Mouse (Mus musculus) gonadal fat pad, adult 2 months (tissue): ENCODE results near the gene Anks3. TPM values are rescaled to one million over a fixed set of nuclear protein-coding genes. Genes with fewer than 3 reads are reported as not detected.

Experiments
- DNase-seq: peaks from one replicate; pipeline ENCODE4 v3.0.0-alpha.2; 2012; ENCODE audit warnings: low read depth
- polyA plus RNA-seq: library from polyadenylated mRNA; depleted of rRNA; stranded (reverse); fragments of >200 nt; gene quantifications from 2 replicates; pipeline ENCODE4 v1.2.3, GENCODE M21; 2012

Anks3 gene
- polyA plus RNA-seq, 1 experiment = 58.8 TPM

DNA sequence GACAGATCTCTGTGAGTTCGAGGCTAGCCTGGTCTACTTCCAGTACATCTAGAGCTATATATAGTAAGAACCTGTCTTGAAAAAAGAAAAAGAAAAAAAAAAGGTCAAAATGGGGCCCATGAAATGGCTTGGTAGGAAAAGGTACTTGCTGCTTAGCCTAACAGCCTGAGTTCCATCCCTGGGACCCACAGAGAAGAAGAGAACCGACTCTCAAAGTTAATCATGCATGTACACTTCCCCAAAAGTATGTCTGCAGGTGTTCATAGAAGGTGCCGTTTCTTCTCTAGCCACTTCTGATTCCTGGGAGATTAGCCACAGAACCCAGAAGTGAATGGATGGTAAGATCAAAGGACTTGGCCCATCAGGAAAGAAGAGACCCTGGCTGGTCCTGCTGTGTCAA, 4.4 kb upstream of the Anks3 start:
- no peak for DNase-seq

DNA sequence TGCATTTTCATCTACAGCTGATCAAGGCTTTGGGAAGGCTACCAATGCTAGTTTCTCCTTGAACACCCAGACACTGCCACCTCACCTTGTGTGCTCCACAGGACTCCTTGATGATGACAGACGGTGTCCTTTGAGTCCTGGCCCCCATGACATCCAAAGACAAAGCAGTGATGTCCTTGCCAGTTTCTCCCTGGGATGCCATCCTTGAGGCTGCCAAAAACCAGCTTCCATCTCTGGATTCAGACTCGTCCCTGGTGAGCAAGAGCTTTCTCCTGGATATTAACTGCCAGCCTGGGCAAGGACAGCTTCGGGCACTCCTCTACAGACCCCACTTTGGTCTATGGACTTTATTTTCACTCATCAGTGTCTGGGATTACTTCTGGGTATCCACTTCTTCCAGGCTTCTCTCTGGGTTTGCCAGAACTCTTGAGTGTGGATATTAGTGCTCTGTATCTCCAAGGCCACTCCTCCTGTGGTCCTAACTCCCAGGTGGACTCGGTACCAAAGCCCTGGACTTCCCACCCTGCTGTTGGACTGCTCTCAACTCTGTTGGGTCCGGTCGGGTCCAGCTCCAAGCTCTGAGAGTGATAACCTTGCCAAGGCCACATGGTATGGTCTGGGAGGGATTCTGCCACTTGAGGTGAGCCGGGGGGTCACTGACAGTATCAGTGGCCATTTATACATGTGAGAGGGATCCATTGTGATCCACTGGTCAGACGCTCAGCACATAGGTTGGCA, 1.6 kb upstream of the Anks3 start:
- no peak for DNase-seq

DNA sequence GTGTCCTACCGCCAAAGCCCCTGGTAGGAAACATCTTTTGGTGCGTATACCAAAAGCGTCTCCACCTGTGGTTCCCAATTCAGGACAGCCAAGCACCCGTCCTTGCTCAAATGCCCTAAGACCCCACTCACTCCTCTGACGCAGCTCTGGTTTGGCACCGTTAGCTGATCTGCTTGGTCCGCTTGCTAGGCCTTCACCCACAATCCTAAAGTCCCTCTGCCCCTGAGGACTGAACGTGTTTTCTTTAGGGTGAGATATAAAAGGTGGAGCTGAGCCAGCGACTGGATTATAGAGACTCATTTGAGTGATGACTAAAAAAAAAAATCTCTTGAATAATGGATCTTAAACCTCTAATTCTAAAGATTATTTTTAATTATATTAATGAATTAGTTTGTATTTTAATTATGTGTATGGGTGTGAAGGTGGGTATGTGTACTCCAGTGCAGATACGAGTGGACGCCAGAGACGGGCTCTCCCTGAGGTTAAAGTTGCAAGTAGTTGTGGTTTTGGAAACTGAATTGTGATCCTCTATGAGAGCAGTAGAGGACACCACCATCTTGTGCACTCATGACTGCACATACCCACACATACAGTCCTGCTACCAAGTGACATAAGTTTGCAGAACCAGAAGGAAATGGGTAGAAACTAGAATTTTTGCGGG, 856 bp upstream of the Anks3 start:
- DNase-seq = no peak

DNA sequence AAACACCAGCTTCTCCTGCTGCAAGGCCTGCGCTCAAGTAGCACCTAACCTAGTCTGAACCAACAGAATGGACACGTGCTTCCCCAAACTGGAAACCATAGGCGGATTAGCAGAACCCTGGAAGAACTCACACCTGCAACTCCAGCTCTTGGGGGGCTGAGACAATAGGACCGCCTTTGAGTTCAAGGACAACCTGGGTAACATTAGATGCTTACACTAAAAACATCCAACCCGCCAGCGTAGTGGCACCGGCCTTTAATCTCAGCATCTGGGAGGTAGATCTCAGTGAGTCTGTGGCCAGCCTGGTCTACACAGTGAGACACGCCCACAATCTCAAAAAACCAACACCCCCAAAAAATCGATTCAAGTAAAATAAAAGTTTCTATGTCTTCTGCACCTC, 659 bp downstream of the Anks3 start:
- no peak for DNase-seq

DNA sequence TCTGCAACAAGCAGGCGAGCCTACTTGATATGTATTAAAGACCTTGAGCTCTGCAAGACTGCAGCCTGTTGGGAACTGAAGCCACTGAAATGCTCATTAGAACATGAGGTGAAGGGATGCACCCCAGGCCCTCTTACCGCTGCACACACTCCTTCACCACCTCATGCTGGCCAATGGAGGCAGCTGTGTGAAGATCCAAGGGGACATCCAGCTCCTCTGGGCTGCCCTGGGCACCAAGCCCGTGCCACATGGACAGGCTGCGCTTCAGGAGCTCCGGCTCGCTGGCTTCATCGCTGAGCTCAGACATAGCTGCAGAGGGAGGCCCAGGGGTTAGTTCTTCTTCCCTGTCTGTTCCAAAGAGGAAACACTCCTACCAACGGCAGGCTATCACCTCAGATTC, 3.7 kb downstream of the Anks3 start:
- DNase-seq = no peak

DNA sequence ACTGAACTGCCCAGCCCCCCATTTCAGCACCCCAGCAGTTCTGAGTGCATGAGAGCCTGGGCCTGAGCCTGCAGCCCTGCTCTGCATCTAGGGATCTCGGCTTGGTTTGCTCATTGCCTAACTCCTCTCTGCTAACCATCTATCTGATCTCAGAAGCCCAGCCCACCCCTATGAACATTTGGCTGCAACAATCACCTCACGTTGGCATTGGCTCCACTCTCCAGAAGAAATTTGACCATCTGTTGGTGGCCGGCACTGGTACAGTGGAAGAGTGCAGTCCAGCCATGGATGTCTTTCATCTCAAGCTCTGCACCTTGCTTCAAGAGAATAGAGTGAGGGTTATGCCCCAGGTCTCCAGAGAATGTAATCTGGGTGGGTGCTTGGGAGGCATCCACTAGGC, 6.6 kb downstream of the Anks3 start:
- no peak for DNase-seq

DNA sequence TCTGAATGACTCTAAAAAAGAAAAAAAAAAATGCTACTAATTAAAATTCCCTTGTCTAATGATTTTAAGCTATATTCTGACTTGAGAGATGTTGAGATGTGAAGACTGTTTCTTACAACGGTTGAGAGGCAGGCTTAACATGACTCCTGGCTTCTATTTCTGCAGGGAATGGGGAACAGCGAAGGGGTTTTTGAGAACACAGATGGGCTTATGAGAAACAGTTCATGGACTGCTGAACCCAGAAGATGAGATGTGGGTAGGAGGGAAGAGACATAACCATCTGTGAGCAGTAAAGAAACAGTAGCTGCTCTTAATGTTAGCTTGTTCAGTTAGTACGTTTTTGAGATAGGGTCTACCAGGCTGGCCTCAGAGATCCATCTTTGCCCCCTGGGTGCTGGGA, 7.4 kb downstream of the Anks3 start:
- no peak for DNase-seq

DNA sequence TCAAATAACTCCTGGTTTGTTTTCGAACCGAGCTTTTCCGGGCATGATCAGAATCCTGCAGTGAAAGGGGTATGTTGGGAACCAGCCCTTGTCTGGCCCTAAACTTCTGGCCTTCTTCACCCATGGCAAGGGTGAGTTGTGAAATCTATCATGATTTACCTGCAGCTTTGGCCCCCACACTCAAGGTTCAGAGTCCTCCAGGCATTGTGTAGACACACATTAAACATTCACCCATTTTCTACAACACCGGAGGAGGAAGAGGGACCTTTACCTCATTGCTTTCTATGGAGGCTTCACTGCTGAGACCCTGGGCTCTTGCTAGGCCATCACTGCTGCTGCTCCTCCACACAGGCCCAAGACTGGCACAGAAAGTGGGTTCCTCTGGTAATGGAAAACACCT, 16.6 kb downstream of the Anks3 start:
- no peak for DNase-seq

DNA sequence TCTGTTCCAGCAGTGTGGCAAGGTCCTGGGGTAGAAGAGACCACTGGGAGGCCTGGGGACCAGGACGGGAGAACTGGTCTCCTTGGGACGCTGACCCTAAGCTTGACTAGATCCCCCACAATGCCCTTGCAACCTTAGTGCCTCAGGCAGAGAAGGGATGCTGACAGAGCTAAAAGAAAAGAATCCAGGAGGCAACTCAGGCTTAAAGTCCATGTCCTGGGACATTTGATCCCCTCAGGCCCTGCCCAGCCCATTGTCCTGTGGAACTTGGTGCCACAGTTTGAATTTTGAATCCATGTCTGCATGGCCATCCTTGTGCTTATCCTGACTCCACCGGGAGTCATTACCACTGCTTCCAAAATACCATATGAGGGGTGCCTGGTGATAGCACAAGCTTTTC, 17.9 kb downstream of the Anks3 start:
- no peak for DNase-seq

DNA sequence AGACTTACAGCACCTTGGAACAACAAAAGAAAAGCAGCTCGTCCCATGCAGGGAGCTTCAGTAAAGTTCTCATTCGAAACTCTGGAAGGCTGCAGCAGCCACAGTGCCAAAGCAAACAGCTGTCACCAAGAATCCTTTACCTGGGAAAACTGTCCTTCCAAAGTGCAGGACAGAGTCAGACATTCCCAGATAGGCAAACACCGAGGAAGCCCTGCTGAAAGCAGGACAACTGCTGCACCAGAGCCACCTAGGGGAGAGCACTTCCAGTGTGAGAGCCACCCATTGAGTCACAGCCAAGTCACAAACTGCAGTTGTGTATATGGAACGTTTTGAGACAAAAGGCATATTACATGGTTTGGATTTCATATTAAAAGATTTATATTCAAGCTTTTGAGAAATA, 18.6 kb downstream of the Anks3 start:
- DNase-seq = no peak

DNA sequence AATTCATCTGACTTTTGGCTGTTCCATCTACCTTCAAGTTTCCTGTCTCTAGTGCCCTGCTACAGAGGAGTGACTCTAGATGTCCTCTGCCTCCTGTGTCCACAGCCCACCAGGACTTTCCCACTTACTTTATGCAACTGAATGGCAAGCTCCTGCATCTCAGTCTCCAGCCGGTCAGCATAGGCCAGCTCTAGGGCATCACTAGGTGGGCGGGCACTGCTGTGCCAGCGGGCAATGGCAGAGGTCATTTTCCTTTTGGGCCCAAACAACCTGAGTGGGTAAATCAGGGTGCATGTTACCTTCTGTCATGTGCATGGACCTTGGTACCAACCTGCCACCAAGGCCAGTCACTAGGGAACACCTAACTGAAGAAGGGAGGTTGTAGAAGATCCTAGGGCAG, 20.6 kb downstream of the Anks3 start:
- DNase-seq = no peak

DNA sequence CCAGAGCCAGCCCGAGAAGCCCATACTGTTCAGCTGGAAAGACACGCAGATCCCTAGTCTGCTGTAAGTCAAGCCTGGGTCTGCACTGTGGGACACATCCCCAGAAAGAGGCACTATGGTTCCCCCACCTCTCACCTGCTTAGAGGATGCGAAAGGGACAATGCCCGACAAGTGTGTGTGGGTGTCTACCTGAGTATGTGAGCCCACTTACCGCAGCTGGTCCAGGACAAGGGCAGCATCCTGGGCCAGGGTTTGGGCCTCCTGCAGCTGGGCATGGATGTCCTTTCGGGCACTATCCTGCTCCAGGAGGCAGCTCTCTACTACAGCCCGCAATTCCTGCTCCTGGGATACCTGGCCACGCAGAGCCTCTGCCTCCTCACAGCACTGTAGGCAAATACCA, 21.1 kb downstream of the Anks3 start:
- no peak for DNase-seq

DNA sequence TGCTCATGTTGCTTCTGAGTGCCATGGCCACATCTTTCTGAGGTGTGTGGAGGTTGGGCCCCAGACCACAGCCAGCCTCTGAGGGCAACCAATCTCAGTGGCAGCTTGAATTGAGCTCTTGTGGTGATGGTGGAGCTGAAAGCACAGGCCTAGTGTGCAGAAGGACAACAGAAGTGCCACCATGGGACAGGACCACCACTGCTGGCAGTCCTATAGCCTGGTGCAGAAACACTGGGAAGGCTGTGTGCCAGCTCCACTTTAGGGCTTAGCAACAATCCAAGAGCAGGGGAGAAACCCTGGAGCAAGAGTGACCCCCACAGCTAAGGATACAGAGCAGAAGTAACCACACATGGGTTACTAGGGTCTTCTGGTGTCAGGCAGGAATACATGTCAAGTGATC, 23.0 kb downstream of the Anks3 start:
- no peak for DNase-seq

DNA sequence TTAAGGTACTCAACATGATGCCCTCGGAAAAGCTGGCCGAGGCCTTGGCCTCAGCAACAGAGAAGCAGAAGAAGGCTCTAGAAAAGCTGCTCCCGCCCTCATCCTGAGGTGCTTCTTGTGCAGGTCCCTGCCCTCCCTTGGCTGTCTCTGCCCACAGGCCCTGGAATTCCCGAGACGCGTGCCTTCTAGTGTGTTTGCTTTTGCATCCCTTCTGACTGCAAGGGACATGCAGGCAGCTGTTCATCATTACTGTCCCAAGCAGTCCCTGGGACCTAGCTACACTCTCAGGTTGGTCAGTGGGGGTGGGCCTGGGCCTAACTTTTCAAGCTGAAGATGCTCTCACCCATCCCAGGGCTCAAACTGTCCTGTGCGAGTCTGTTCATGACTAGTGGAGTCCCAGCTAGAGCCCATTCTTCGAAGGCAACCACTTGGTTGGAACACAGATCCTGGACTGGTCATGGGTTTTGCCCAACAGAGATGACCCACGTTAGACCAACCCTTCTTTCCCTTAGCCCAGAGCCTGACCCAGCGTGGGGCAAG, 23.6 kb downstream of the Anks3 start:
- DNase-seq = no peak

DNA sequence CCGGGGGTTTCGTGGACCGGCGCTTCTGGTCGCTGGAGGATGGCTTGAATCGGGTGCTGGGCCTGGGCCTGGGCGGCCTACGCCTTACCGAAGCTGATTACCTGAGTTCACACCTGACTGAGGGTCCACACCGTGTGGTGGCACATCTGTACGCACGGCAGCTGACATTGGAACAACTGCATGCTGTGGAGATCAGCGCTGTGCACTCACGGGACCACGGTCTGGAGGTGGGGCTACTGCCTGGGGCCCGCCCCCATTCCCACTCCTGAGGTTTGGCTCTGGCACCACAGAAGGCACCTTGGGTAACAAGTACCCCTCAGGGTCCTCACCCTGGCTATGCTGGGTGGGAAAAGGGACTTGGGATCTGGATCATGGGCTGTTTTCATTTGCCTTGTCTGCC, 24.6 kb downstream of the Anks3 start:
- DNase-seq = no peak

DNA sequence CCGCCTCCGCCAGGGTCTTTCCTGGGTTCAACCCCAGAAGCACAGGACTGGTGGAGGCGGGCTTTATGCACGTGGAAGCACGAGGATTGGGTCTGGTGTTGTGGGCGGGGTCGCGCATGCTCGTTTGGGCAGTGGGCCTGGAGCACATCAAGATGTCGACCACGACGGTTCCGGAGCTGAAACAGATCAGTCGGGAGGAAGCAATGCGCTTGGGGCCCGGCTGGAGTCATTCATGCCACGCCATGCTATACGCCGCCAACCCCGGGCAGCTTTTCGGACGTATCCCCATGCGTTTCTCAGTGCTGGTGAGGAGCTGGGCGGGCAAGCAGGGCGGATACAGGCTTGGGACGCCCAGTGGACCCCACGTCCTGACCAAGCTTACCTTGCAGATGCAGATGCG, 25.0 kb downstream of the Anks3 start:
- DNase-seq = no peak

DNA sequence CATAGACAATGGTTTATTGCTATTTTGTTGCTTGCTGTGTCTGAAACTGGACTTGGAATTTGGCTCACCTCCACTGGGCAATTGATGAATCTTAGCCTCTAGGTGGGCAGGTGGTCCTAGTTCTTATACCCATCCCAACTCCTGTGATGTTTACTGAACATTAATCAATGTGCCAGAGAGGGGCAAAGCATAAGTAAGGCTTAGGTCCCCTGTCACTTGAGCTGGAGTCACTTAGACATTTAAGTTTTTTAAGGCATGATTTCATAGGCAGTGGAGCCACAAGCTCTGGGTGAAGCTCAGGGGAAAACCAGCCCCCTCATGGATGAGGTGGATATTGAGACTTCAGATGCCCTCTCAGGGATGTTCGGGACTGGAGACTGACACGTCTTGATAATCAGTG, 25.5 kb downstream of the Anks3 start, which contains the start of gene Nudt16l1:
Gene Nudt16l1, plus strand, starts transcription at position 301 of the 400 bp plus-strand sequence.
- DNase-seq = no peak

DNA sequence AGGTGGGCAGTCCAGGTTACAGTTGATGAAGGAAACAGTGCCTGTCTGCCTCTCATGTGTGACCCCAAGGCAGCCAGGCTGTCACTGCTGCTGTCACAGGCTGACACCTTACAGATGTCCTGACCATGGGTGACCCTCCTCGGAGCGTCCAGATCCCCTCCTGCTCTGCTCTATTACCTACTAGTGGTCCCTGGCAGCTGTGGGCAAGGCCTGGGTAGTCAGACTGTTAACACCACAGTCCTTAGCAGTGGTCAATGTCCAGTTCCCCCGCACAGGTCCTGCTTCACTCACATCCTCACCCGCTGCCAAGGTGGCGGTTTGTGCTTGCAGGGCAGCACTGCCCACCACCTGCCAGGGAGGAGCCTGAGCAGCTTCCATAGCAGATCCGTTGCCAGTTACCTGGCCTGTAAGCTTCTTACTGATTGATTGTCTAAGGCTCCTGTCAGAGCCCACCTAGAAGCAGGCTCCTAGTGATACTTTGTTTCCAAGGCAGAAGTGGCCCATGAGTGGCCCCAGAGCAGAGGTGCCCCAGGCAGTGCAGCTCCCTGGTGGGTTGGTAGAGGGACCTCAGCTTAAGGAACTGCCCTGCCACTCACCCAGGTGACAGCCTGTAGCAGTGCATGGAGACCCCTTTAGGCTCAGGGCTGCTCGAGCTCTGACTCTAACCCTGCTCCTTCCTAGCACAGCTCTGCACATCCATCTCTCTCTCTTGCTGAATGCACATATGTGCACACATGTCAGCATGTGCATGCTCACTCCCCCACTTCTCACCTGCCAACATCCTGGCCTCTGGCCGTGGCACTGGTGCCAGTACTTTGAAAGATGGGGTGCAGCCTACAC, 26.4 kb downstream of the Anks3 start:
- no peak for DNase-seq

DNA sequence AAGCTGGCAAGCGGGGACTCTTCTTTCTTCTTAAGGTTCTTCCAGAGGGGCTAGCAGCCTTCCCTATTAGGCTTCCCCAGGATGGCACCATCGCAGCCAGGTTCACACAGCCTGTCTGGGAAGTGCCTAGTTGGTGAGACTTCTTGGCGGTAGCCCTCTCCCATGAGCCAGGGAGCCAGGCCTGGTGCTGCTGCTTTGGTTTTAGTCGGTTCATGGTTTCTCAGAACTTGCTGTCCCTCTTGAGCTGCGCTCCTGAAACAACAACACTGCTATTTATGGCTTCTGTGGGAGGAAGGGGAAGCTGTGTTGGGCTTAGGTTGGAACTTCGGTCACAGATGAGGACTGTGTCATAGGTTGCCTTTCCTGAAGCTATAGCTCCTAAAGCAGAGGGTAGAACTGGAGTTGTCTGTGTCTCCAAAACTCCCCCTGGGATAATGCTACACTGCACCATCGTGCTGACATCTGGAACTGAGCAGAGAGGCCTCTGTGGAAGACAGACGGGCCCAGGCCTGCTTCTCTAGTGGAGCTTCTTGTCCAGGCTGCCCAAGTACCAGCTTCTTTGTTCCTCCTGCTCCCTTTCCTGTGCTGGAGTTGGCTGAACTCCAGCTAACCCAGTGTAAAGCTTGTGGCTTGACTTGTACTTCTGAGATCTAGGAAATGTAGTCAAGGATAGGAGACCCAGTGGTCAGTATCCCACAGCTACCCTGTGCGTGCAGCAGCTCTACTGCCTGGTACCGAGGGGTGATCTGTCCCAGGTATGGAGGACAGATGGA, 27.9 kb downstream of the Anks3 start:
- no peak for DNase-seq

DNA sequence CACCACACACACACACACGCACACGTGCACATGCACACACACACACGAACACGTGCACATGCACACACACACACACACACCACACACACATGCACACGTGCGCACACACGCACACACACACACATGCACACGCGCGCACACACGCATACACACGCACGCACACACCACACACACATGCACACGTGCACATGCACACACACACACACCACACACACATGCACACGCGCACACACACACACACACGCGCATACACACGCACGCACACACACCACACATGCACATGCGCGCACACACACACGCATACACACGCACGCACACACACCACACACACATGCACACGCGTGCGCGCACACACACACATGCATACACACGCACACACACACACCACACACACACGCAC, 28.6 kb downstream of the Anks3 start:
- no peak for DNase-seq

DNA sequence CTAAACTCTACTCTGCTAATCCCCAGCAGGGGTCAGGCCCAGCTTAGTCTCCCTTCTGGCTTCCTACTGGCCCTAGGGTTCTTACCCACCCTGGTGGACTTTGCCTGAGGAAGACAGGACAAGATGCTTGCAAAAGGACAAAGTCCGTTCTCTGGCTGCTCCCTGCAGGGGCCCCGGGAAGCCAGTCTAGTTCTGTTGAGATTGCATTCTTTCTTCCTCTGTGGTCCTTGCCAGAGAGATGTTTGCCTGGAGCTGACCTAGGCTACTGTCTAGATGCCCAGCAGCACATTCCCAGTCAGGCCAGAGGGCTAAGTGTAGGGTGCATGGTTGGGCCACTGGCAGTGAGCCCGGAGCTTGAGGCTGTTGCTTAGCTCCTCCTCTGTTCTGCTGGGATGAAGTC, 31.6 kb downstream of the Anks3 start:
- no peak for DNase-seq

DNA sequence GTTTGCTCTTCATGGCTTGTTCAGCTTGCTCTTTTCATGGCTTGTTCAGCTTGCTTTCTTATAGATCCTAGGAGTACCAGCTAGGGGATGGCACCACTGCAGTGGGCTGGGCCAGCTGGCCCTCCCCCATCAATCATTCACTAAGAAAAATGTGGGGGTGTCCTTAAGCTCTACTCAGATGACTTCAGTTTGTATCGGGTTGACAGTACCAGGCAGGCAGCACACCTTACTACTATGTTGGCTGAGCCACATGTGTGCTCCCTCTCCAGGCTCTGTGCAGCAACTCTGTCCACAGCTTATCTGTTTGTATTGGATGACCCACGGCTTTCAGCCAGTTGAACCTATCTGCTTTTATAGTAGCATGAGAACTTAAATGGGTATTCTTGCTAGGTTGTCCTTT, 35.5 kb downstream of the Anks3 start:
- DNase-seq = no peak
